Mouse (Mus musculus): ENCODE results near the gene Tm7sf2.

DNA sequence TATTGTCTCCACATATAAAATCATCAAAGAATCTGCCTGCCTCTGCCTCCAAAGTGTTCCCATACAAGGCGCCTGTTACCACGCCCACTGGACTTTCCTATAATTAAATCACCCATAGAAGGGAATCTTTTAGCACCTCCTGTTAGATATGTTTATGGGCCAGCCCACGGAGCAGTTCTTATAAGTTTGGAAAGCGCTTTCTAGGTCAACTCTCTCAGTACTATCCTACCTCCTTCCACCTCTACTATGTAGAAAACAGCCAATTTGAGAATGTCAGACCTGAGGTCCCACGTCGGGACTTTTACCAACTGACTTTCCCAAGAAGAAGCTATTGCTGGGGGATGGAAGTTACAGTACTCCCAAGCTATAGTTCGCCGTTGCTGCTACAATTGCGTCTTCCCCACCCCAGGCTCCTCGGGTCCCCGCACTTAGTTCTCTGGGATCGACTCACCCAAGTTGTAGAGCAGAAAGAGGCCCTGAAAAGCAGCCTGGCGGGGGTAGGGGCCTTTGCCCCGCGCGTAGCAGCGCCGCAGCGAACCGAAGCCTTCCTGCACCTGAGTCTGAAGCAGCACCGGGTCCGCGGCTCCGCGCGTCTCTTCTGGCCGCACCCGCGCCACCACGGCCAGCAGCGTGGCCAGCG lies 49.3 kb upstream of the Tm7sf2 start:
- TF ChIP-seq CTCF (IDR thresholded peaks at IDR 0.05; ENCODE audit: low read depth) (no peak), EP300 (IDR thresholded peaks at IDR 0.05; ENCODE audit: low read depth) (no peak)
